In the genomic region with DNA sequence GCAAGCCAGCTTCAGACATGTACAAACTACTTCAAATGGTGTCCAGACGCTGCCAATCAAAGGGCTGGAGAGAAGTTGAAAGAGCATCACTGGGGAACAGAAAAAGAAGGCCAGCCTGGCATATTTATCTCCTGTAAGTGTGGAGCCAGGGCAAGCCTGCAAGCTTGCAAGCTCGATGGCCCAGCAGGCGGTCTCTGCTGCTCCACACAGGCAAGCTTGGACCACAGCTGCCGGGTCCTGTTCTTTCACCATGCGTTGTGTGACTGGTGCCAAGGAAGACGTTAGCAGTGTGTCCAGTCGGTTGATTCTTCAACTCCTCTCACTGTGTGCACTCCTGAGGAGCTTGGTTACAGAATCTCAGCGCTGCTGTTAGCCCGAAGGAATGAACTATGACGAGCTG, we compare ENCODE assay signal across 22 mouse cellular contexts. TPM values are rescaled to one million over a fixed set of nuclear protein-coding genes. Genes with fewer than 3 reads are reported as not detected.
DNase-seq lines count a peak whose midpoint lies in the region; ATAC-seq lines count a peak whose summit lies in the region.
"Had no signal": no experiment of that assay in that cellular context is flagged by ENCODE, and none has a peak within 500 bp of the region (broad histone marks: within the 10 kb centered on the region; RNA-seq: fewer than 3 reads in every experiment).

No protein-coding gene starts in this region.

- H3K36me3 ChIP-seq in forebrain, embryonic 14.5 days (ENCODE audit: control insufficient read depth, insufficient read depth, low read length) = 0 out of 2 replicates have a peak, but pooled peaks cover 3% of the 10 kb centered on the region
- no peaks in the 10 kb centered on the region for H3K36me3 ChIP-seq in forebrain, embryonic 10.5 days (replicated peaks)
- no peaks in the 10 kb centered on the region for H3K36me3 ChIP-seq in hindbrain, embryonic 16.5 days (ENCODE audit: control insufficient read depth, insufficient read depth, low read length)
- H3K36me3 ChIP-seq in hindbrain, embryonic 11.5 days (ENCODE audit: control insufficient read depth, insufficient read depth, low read length) = no peaks in the 10 kb centered on the region
- H3K36me3 ChIP-seq: embryonic facial prominence, embryonic 15.5 days; heart, embryonic 10.5 days; hindbrain, embryonic 13.5 days; intestine, embryonic 15.5 days; midbrain, embryonic 13.5 days; neural tube, embryonic 15.5 days; stomach, embryonic 15.5 days had no signal

- H3K4me1 ChIP-seq in forebrain, embryonic 14.5 days (ENCODE audit: control insufficient read depth, insufficient read depth, low read length) = peaks cover 14% of the 10 kb centered on the region
- peaks cover 11% of the 10 kb centered on the region; the same call in 1 of the 2 replicates for H3K4me1 ChIP-seq in forebrain, embryonic 10.5 days
- H3K4me1 ChIP-seq in hindbrain, embryonic 16.5 days (ENCODE audit: control insufficient read depth, insufficient read depth, low read depth, low read length) = no peaks in the 10 kb centered on the region
- no peaks in the 10 kb centered on the region for H3K4me1 ChIP-seq in hindbrain, embryonic 11.5 days (replicated peaks; ENCODE audit: control insufficient read depth, insufficient read depth, low read length)
- H3K4me1 ChIP-seq: embryonic facial prominence, embryonic 15.5 days; intestine, embryonic 15.5 days; neural tube, embryonic 15.5 days had no signal

- no peak overlapping the region for H3K4me3 ChIP-seq in forebrain, embryonic 14.5 days (ENCODE audit: low read depth, low read length)
- H3K4me3 ChIP-seq in forebrain, embryonic 10.5 days = no peak overlapping the region
- no peak overlapping the region for H3K4me3 ChIP-seq in hindbrain, embryonic 16.5 days (ENCODE audit: low read length)
- H3K4me3 ChIP-seq in hindbrain, embryonic 11.5 days (ENCODE audit: low read depth, low read length) = no peak overlapping the region
- H3K4me3 ChIP-seq: embryonic facial prominence, embryonic 15.5 days; heart, embryonic 10.5 days; hindbrain, embryonic 13.5 days; intestine, embryonic 15.5 days; midbrain, embryonic 13.5 days; myocyte; neural tube, embryonic 15.5 days; stomach, embryonic 15.5 days had no signal

- H3K4me2 ChIP-seq in forebrain, embryonic 14.5 days (ENCODE audit: low read length) = no peak overlapping the region
- H3K4me2 ChIP-seq in hindbrain, embryonic 16.5 days (ENCODE audit: low read length) = no peak overlapping the region
- no peak overlapping the region for H3K4me2 ChIP-seq in hindbrain, embryonic 11.5 days (replicated peaks; ENCODE audit: low read depth, low read length)
- H3K4me2 ChIP-seq: embryonic facial prominence, embryonic 15.5 days; hindbrain, embryonic 13.5 days; intestine, embryonic 15.5 days; midbrain, embryonic 13.5 days; neural tube, embryonic 15.5 days; stomach, embryonic 15.5 days had no signal

- 0 out of 2 replicates have a peak, but pooled peaks have one; percentile 25 for ATAC-seq in forebrain, embryonic 14.5 days
- ATAC-seq in hindbrain, embryonic 16.5 days = 0 out of 2 replicates have a peak, but pooled peaks have one; percentile 16
- ATAC-seq in hindbrain, embryonic 11.5 days (ENCODE audit: low FRiP score) = no peak
- ATAC-seq: intestine, embryonic 15.5 days; liver, postnatal 0 days; midbrain, embryonic 13.5 days had no signal

- 89% methylated on average over 10 of the region's 10 CpGs for WGBS in forebrain, embryonic 14.5 days
- WGBS in forebrain, embryonic 10.5 days = 90% methylated on average over 10 of the region's 10 CpGs
- 74% methylated on average over 10 of the region's 10 CpGs for WGBS in hindbrain, embryonic 16.5 days
- 80% methylated on average over 10 of the region's 10 CpGs for WGBS in hindbrain, embryonic 11.5 days

- H3K27me3 ChIP-seq in forebrain, embryonic 14.5 days (replicated peaks; ENCODE audit: control insufficient read depth, insufficient read depth, low read length) = no peaks in the 10 kb centered on the region
- H3K27me3 ChIP-seq in forebrain, embryonic 10.5 days (ENCODE audit: poor library complexity, severe bottlenecking) = no peaks in the 10 kb centered on the region
- no peaks in the 10 kb centered on the region for H3K27me3 ChIP-seq in hindbrain, embryonic 16.5 days (replicated peaks; ENCODE audit: control insufficient read depth, insufficient read depth, low read length)
- H3K27me3 ChIP-seq in hindbrain, embryonic 11.5 days (ENCODE audit: control insufficient read depth, insufficient read depth, low read length) = no peaks in the 10 kb centered on the region
- H3K27me3 ChIP-seq: embryonic facial prominence, embryonic 15.5 days; hindbrain, embryonic 13.5 days; intestine, embryonic 15.5 days; midbrain, embryonic 13.5 days; neural tube, embryonic 15.5 days; stomach, embryonic 15.5 days had no signal

- H3K27ac ChIP-seq in forebrain, embryonic 14.5 days (ENCODE audit: low read depth, low read length) = no peak overlapping the region; the same call in 1 of the 2 replicates
- H3K27ac ChIP-seq in forebrain, embryonic 10.5 days = no peak overlapping the region
- H3K27ac ChIP-seq in hindbrain, embryonic 16.5 days (ENCODE audit: low read depth, low read length) = no peak overlapping the region
- H3K27ac ChIP-seq in hindbrain, embryonic 11.5 days (ENCODE audit: low read depth, low read length) = no peak overlapping the region
- H3K27ac ChIP-seq: embryonic facial prominence, embryonic 15.5 days; heart, embryonic 10.5 days; hindbrain, embryonic 13.5 days; intestine, embryonic 15.5 days; midbrain, embryonic 13.5 days; neural tube, embryonic 15.5 days; stomach, embryonic 15.5 days had no signal

- DNase-seq in forebrain, embryonic 14.5 days (ENCODE audit: low spot score) = no peak
- DNase-seq in forebrain, embryonic 10.5 days (ENCODE audit: extremely low spot score, low spot score) = no peak
- no peak for DNase-seq in hindbrain, embryonic 11.5 days (ENCODE audit: low spot score)
- peak; percentile 78 for DNase-seq in cerebellum, adult 11 months
- DNase-seq in cerebellum, postnatal 10 days = peak; percentile 88 to 92
- DNase-seq in heart, adult 9 months (ENCODE audit: low spot score in 2 of 2) = no peak
- DNase-seq in neural tube, embryonic 10.5 days (ENCODE audit: extremely low spot score, low spot score) = no peak
- DNase-seq: adrenal gland, adult 8-10 months; gastrocnemius, postnatal 36 days; liver, postnatal 0 days; lung, postnatal 10 days; right cerebral cortex, postnatal 25 days; thymus, adult 18-20 months had no signal

- H3K9me3 ChIP-seq in forebrain, embryonic 14.5 days (replicated peaks; ENCODE audit: control insufficient read depth, low read length) = no peaks in the 10 kb centered on the region
- peaks cover 3% of the 10 kb centered on the region; the same call in 1 of the 2 replicates for H3K9me3 ChIP-seq in forebrain, embryonic 10.5 days
- H3K9me3 ChIP-seq in hindbrain, embryonic 16.5 days (ENCODE audit: control insufficient read depth, low read length) = no peaks in the 10 kb centered on the region
- H3K9me3 ChIP-seq in hindbrain, embryonic 11.5 days (ENCODE audit: control insufficient read depth, low read length) = no peaks in the 10 kb centered on the region
- H3K9me3 ChIP-seq: embryonic facial prominence, embryonic 15.5 days; heart, embryonic 10.5 days; hindbrain, embryonic 13.5 days; intestine, embryonic 15.5 days; midbrain, embryonic 13.5 days; neural tube, embryonic 15.5 days; stomach, embryonic 15.5 days had no signal

- H3K9ac ChIP-seq in forebrain, embryonic 14.5 days (ENCODE audit: low read length) = no peak overlapping the region
- H3K9ac ChIP-seq in hindbrain, embryonic 16.5 days (ENCODE audit: low read depth, low read length) = no peak overlapping the region
- no peak overlapping the region for H3K9ac ChIP-seq in hindbrain, embryonic 11.5 days (ENCODE audit: low read depth, low read length)
- H3K9ac ChIP-seq: embryonic facial prominence, embryonic 15.5 days; hindbrain, embryonic 13.5 days; intestine, embryonic 15.5 days; liver, postnatal 0 days; midbrain, embryonic 13.5 days; neural tube, embryonic 15.5 days; stomach, embryonic 15.5 days had no signal

RNA-seq across cellular contexts. Expression of a gene that starts 12.9 kb away (rescaled TPM):
- polyA plus RNA-seq in forebrain, embryonic 14.5 days (2014; fragmentation: Nextera tagmentation; extraction: Ambion mirVana) = 11.0 and 11.2 TPM in 2 replicates
- polyA plus RNA-seq in forebrain, embryonic 10.5 days (2016; fragmentation: Nextera tagmentation; extraction: Ambion mirVana) = 1.9 and 3.3 TPM in 2 replicates
- 5.6 and 6.2 TPM in 2 replicates for polyA plus RNA-seq in hindbrain, embryonic 16.5 days (2015; fragmentation: Nextera tagmentation; extraction: Ambion mirVana)
- 2.7 and 3.7 TPM in 2 replicates for polyA plus RNA-seq in hindbrain, embryonic 11.5 days (2014; fragmentation: Nextera tagmentation; extraction: Ambion mirVana)

Comparison
In these comparisons a context has a peak if more than half of its experiments do, and no peak if none do; other contexts are left out.
1. DNase-seq: peak in cerebellum, adult 11 months (single experiment) and cerebellum, postnatal 10 days (2 of 2); none in forebrain, embryonic 14.5 days (single experiment), forebrain, embryonic 10.5 days (single experiment), hindbrain, embryonic 11.5 days (single experiment), heart, adult 9 months (0 of 2) and neural tube, embryonic 10.5 days (single experiment).